Mouse (Mus musculus) activated CD4-positive, CD25-positive, alpha-beta regulatory T cell, adult 4 months (primary cell): ENCODE measurements around the gene Rasgrf2. TPM values are rescaled to one million over a fixed set of nuclear protein-coding genes. Genes with fewer than 3 reads are reported as not detected.
"Not testable (repeated sequence)": the region's sequence is repeated elsewhere in the genome, so short reads cannot be mapped to it uniquely, and the experiment has no call there.

ENCODE experiments used
- ATAC-seq: one replicate; pipeline ENCODE4 v1.8.0; 2017
- polyA plus RNA-seq, 2 experiments: library from polyadenylated mRNA; unstranded; fragments of 100-300 nt; shearing (Covaris generic); gene quantifications; one replicate each; pipeline ENCODE4 v1.2.1; 2017

Gene Rasgrf2
- 1 to 10 TPM; 1.7 to 2.9 TPM for polyA plus RNA-seq

GRCm38 (mm10) chr13:92131384-92132150 lies at the start of gene Rasgrf2:
TSS of gene Rasgrf2 (minus strand) at chr13:92131656.
- ATAC-seq: no peak

DNA sequence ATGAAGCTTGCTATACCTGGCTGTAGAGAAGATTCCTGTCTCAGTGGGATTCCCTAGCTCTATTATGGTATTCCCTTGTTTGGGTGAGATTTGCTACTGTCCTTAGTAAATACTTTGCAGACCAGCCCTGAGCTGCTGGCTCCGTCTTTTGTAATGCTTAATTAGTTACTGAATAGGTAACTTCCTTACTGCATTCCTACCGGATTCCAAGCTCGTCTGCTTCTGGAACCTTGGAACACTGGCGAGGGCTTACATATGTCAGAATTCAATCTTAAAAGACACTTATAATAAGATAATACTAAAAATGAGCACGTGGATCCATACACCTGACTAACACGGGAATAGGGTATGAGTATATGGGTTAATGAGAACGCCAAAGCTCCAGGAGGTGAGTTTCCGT lies 41.2 kb upstream of the Rasgrf2 start:
- not testable (repeated sequence) for ATAC-seq

DNA sequence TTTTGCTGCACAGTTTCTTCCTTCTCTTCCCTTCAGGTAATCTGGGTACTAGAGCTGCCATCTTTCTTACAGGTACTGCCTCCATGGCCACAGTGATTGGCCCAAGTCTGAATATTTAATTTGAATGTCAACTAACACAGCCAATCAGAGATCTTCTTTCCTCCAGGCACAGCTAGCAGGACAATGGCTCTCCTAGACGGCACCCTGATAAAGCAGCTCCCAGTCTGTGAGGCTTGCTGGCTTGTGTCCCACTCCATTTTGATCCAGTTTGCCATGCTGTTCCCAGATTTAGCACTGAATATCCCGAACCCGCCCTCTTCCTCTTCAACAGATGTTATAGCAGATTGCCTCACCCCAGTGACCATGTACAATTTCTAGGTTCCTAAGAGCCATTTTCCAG lies 19.1 kb upstream of the Rasgrf2 start:
- ATAC-seq: no peak

GRCm38 (mm10) chr13:92148858-92149257 lies 17.4 kb upstream of the Rasgrf2 start:
- ATAC-seq: no peak

- no peak for ATAC-seq
Measured at GRCm38 (mm10) chr13:92134792-92135191, 3.3 kb upstream of the Rasgrf2 start.

GRCm38 (mm10) chr13:92132599-92132998 lies 1.1 kb upstream of the Rasgrf2 start:
- no peak for ATAC-seq

DNA sequence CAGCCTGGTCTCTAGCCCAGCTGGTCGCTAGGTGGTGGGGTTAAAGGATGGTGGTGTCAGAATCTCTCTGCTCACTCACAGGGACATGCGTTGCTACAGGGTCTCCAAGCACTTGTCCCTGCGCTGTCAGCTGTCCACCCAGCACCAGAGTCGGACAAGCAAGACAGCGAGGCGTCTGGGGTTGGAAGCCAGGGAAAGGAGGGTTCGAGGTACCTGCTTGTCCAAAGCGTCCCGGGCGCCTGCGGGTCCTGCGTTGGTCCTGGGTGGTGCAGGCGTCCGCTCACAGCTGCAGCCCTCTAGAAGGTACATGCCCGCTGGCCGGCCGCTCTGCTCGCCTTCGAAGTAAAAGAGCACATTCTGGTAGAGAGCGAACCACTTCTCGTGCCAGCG lies 467 bp downstream of the Rasgrf2 start:
- ATAC-seq: no peak

GRCm38 (mm10) chr13:92129877-92130276 lies 1.6 kb downstream of the Rasgrf2 start:
- ATAC-seq: no peak

GRCm38 (mm10) chr13:92125902-92126301 lies 5.6 kb downstream of the Rasgrf2 start:
- no peak for ATAC-seq

DNA sequence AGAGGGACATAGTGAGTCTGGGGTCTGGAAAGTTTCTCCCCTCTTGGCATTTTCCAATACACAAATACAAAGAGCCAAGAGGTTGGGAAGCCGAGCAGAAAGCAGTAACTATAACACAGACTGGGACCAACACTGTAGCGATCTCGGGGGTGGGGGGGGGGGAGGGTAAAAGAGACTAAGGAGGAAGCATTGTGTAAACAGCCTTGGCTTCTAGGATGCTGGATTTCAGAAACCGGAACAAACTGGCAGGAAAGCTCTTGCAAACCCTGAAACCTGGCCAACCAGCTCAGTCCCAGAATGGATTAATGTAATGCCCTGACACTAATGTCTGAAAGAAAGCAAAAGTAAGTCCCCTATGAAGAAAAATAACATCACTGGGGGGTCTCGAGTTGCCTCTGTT lies 11.8 kb downstream of the Rasgrf2 start:
- ATAC-seq: no peak

DNA sequence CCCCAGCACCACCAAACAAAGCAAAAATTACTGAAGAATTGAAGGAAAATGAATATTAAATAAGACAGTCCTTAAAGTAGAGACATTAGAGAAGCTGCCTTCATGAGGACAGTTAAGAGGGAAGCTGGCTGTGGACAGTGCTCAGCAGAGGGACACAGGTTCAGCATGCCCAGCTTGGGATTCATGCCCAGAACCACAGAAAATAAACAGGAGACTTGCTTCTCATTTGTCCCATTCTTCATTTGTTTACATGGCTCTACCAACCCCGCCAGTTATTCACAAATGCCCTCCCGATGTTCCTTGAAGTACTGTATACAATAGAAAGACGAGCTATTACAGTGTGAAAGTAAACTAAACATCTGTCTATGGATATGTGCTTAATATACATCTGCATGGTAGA lies 17.4 kb downstream of the Rasgrf2 start:
- no peak for ATAC-seq

DNA sequence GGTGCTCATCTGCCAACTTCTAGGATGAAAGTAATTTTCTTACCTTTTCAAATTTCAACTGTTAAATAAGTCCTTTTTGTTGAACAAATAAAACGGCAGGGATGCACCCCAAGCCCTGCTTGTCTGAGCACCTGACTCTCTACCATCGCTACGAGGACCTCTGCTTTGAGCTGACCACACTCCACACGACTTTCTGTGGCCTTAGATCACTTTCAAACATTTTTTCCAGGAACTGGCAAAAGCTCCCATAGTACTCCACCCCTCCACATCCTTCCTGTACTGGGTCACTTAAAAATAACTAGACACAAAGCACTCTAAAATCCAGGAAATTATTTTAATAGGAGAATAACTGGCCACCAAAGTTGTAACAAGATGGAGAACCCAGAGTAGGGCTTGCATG lies 23.2 kb downstream of the Rasgrf2 start:
- ATAC-seq: no peak

- ATAC-seq: no peak
Measured at GRCm38 (mm10) chr13:92104259-92104658, 27.2 kb downstream of the Rasgrf2 start.

DNA sequence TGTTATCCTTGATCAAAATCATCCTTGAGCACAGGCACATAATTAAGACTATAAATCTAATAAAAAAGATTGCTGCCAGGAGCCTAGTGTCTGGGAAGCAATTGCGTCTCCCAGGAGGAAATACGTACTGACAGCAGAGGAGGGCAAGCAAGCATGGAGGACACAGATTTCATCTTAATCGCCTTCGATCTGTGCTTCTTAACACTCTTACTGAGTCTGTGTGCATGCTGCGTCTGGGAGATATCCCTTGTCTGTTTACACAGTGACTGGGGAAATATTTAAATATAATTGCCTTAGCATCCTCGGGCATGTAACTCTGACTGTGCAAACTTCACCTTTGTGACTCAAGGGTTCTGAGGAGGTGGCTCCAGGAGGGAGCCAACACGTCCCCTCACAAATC lies 33.0 kb downstream of the Rasgrf2 start:
- ATAC-seq: no peak

DNA sequence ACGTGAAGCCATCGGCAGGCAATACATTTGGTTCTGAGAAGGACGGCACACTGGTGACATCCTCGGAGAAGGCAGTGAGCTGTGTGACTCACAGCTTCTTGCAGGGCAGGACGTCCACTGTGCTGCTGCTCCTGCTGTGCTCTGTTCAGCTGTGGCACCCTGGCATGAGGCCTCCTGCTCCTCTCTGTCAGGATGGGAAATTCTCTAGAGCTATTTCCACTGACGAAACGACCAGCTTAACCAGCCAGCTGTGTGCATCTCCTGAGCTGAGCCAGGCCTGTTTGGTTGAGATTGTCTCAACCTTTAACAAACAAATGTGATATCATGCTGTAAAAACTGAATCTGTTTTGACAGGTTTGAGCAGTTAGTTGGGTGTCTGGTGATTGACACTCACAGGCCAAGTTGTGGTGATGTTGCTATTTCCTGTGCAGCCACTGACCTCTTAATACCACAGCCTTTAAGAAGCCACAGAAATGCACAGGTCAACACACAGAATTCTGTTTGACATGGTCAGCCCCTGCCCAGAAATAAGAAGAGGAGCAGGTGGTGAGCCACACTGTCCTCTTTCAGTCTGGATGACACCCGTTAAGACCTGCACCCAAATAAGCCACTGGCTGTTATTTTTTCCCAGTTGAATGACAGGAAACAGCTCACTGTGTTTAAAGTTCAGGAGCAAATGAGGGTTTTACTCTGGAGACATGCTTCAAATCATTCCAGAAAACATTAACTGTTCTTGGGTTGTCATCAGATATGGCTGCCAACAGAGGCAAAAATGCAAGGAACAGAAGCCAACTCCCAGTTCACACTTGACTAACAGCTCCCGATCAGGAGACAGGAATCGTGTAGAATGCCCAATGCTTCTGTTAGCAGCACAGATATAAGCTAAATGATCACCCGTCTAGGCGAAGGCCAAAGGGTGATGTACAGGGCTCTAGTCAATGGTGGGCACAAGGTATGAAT lies 36.0 kb downstream of the Rasgrf2 start:
- ATAC-seq: no peak

GRCm38 (mm10) chr13:92093712-92094290 lies 37.7 kb downstream of the Rasgrf2 start:
- no peak for ATAC-seq

DNA sequence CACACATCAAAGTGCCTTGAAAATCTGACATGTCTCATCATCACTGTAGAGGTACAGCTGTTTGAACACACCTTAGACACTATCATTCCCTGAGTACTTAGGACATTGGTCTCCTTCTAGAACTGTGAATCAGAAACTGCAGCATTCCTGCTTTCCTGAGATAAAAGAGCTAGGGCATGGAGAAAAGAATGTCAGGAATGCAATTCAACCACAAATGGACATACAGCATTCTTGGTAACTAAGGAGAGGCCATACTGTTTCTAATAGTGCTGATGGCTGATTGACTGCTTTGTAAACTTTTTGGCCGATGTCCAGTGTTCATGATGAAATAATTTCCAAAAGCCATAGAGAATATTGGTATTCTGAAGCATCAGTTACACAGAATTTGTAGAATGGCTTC lies 58.3 kb downstream of the Rasgrf2 start:
- no peak for ATAC-seq

GRCm38 (mm10) chr13:92068651-92069050 lies 62.8 kb downstream of the Rasgrf2 start:
- ATAC-seq: no peak

GRCm38 (mm10) chr13:92067831-92068230 lies 63.6 kb downstream of the Rasgrf2 start:
- no peak for ATAC-seq

- no peak for ATAC-seq
Measured at GRCm38 (mm10) chr13:92053748-92054147, 77.7 kb downstream of the Rasgrf2 start.

DNA sequence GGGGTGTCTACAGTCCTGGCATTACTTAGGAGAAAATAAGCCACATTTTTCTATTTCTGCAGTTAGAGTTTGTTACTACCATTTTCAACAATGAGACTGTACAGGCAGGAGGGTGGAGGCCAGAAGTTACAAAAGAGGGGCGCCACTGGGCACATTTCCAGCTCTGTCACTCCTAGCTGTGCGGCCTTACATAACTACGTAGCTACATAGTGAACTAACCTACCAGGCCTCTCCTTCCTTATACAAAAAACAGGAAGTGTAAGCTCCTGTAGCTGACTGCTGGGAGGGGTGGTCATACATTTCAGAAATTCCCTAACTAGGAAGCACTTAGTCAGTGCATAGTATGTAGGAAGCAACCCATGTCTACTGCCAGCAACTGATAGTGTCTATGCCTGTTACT lies 78.5 kb downstream of the Rasgrf2 start:
- ATAC-seq: no peak

GRCm38 (mm10) chr13:92051216-92051615 lies 80.2 kb downstream of the Rasgrf2 start:
- no peak for ATAC-seq
